Mouse (Mus musculus): ENCODE data around the gene Olfr1155.

Olfr1155 gene

DNA sequence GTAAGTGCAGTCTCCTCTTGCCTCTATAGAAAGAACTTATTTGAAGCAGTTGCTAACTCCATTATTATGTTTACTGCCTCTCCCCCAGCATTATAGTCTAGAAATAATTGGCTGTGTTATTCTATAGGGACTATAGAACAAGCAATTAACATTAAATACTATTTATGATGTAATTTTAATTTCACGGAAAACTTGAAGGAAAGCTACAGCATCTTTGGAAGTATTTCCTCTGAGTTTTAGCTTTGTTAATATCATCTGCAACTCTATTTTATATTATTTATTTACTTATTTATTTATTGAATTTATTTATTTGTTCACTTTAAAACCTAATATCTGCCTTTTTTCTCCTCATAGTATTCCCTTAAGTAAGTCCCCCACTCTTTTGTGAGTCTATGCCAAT is at the start of gene Olfr1155:
Olfr1155 (minus strand) TSS at position 101 of the 400 bp plus-strand sequence.
- DNase-seq (ENCODE audit: extremely low read depth, low read depth) = no peak

GRCm38 (mm10) chr2:87989813-87990212 is 44.9 kb upstream of the Olfr1155 start, which contains the start of gene Olfr1158:
TSS of gene Olfr1158 (plus strand) at chr2:87990113.
- no peak for DNase-seq (ENCODE audit: extremely low read depth, low read depth)

- no peak for DNase-seq (ENCODE audit: extremely low read depth, low read depth)
These were observed 29.6 kb upstream of the Olfr1155 start, which contains the start of gene Olfr74 for GRCm38 (mm10) chr2:87974563-87974962. TSS of gene Olfr74 (minus strand) at chr2:87974663.

DNA sequence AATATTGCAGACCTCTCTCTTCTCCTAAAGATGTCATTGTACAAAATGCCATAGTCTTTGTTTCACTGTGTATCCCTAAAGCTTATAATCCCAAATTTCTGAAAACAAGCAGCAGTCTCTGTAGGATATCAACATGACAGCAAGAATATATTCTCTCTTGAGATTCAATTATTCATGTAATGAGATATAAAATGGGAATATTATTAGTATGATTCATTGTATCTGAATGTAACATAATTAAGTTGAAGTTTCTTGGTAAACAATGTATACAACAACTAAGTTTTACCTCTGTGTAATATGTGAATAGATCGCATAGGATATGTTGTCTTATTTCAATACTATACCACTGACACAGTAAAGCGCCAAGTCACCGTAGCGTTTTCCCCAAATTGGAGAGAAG is 23.3 kb upstream of the Olfr1155 start, which contains the start of gene Olfr1157:
Olfr1157 (minus strand) TSS at position 101 of the 400 bp plus-strand sequence.
- no peak for DNase-seq (ENCODE audit: extremely low read depth, low read depth)

DNA sequence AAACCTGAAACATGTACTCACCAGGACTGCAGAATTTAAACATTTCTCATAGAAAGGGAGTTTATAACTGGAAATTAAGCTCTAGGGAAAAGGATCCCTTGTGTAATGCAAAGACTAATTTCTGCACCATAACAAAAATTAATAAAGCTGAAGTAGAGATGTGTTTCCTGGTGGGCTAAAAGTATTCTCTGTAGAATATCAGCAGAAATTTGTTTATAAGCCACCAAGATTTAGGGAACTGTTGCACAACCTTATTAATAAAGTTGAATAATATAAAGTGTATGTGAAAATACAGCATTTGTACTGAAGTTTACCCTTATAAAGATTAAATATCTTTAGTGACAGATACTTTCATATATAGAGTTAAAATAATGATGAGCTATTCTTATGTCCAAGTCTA is 8.1 kb upstream of the Olfr1155 start, which contains the start of gene Olfr1156:
Olfr1156 (minus strand) TSS at position 101 of the 400 bp plus-strand sequence.
- DNase-seq (ENCODE audit: extremely low read depth, low read depth) = no peak

DNA sequence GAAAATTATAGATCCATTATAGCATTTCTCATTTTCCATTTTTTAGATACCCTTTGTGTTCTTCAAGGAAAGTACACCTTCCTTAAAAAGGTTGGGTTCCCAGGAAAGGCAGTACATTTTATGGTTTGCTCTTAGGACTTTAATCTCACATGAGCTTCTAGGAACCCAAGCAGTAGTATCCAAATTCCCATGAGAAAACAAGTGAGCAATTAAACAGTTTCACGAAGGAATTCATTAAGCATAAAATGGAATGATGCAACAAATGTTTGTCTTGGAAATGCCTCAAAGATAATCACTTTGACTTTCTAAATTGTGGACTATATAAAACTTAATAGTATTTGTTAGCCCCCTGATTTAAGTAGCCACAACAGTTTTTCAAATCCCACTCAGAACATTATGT is 39.9 kb downstream of the Olfr1155 start, which contains the start of gene Olfr1154:
Olfr1154 (minus strand) TSS at position 101 of the 400 bp plus-strand sequence.
- no peak for DNase-seq (ENCODE audit: extremely low read depth, low read depth)

DNA sequence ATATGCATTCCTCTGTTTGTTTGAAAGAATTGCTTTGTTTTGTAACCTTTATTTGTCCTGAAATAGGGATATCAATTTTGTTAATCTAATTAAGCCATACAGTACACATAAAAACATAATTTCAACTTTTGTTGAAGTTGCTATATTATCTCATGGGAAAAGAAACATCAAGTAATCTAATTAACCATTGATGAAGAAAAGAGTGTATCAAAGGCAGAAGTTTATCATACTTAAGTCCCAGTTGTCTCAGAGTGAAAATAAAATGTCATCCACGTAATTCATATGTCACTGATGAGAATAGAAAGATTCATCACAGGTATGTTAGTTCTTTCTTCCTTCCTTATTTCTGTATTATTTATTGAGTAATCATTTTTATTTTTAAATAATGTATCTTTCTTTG is 50.3 kb downstream of the Olfr1155 start, which contains the start of gene Olfr1153:
Olfr1153 (plus strand) TSS at position 301 of the 400 bp plus-strand sequence.
- DNase-seq (ENCODE audit: extremely low read depth, low read depth) = no peak
